Mouse (Mus musculus): Measurements from ENCODE around the gene Trp53rkb. TPM values are rescaled to one million over a fixed set of nuclear protein-coding genes. Genes with fewer than 3 reads are reported as not detected.
"Not testable (repeated sequence)": the region's sequence is repeated elsewhere in the genome, so short reads cannot be mapped to it uniquely, and the experiment has no call there.

Gene Trp53rkb
- polyA plus RNA-seq, 1 experiment from 2014 or later: 5.5 TPM

GRCm38 (mm10) chr2:166773587-166773986 lies 18.7 kb upstream of the Trp53rkb start:
- ATAC-seq (ENCODE audit: extremely low read depth, insufficient number of reproducible peaks, low FRiP score, low TSS enrichment): no peak
- no peak overlapping the region for H3K4me2 ChIP-seq

GRCm38 (mm10) chr2:166774275-166774674 lies 18.1 kb upstream of the Trp53rkb start:
- peaks cover 4% of the 10 kb centered on the region; the same call in 1 of the 2 replicates for H3K27me3 ChIP-seq (replicated peaks)
- no peak overlapping the region for H3K9ac ChIP-seq
- no peak overlapping the region for H3K27ac ChIP-seq (replicated peaks)
- no peaks in the 10 kb centered on the region for H3K4me1 ChIP-seq
- H3K4me2 ChIP-seq: no peak overlapping the region
- no peak overlapping the region for H3K4me3 ChIP-seq
- H3K36me3 ChIP-seq: no peaks in the 10 kb centered on the region
- no peaks in the 10 kb centered on the region for H3K9me3 ChIP-seq
- no peak for ATAC-seq (ENCODE audit: extremely low read depth, insufficient number of reproducible peaks, low FRiP score, low TSS enrichment)
- 82% methylated on average over 10 of the region's 10 CpGs for WGBS

More at GRCm38 (mm10) chr2:166773587-166773986, 18.7 kb upstream of the Trp53rkb start:
- no peaks in the 10 kb centered on the region for H3K9me3 ChIP-seq
- no peaks in the 10 kb centered on the region for H3K4me1 ChIP-seq
- no peak overlapping the region for H3K9ac ChIP-seq
- no peak overlapping the region for H3K4me3 ChIP-seq
- peaks cover 4% of the 10 kb centered on the region; the same call in 1 of the 2 replicates for H3K27me3 ChIP-seq (replicated peaks)
- no peaks in the 10 kb centered on the region for H3K36me3 ChIP-seq
- WGBS: 71% methylated on average over 10 of the region's 10 CpGs
- H3K27ac ChIP-seq (replicated peaks): no peak overlapping the region

- H3K36me3 ChIP-seq: no peaks in the 10 kb centered on the region
- no peak overlapping the region for H3K27ac ChIP-seq (replicated peaks)
- peaks cover 4% of the 10 kb centered on the region; the same call in 1 of the 2 replicates for H3K27me3 ChIP-seq (replicated peaks)
- ATAC-seq (ENCODE audit: extremely low read depth, insufficient number of reproducible peaks, low FRiP score, low TSS enrichment): no peak
- H3K9ac ChIP-seq: no peak overlapping the region
- H3K4me1 ChIP-seq: no peaks in the 10 kb centered on the region
- no peaks in the 10 kb centered on the region for H3K9me3 ChIP-seq
- WGBS: 69% methylated on average over 11 of the region's 11 CpGs
- no peak overlapping the region for H3K4me2 ChIP-seq
- no peak overlapping the region for H3K4me3 ChIP-seq
These were observed 16.9 kb upstream of the Trp53rkb start for GRCm38 (mm10) chr2:166775357-166775893.

GRCm38 (mm10) chr2:166776272-166776671 lies 16.1 kb upstream of the Trp53rkb start:
- Histone ChIP-seq H3K4me2 (no peak overlapping the region), H3K4me3 (no peak overlapping the region), H3K9me3 (no peaks in the 10 kb centered on the region), H3K27me3 (replicated peaks) (peaks cover 7% of the 10 kb centered on the region), H3K9ac (no peak overlapping the region), H3K4me1 (0 out of 2 replicates have a peak, but pooled peaks cover 2% of the 10 kb centered on the region), H3K36me3 (no peaks in the 10 kb centered on the region), H3K27ac (replicated peaks) (no peak overlapping the region)
- no peak for ATAC-seq (ENCODE audit: extremely low read depth, insufficient number of reproducible peaks, low FRiP score, low TSS enrichment)
- no CpG with 5 or more reads among the region's 2 CpGs for WGBS

GRCm38 (mm10) chr2:166779956-166780355 lies 12.4 kb upstream of the Trp53rkb start:
- Histone ChIP-seq H3K4me3 (no peak overlapping the region), H3K27me3 (replicated peaks) (peaks cover 3% of the 10 kb centered on the region; the same call in 1 of the 2 replicates), H3K4me2 (no peak overlapping the region), H3K9ac (no peak overlapping the region), H3K4me1 (0 out of 2 replicates have a peak, but pooled peaks cover 2% of the 10 kb centered on the region), H3K9me3 (no peaks in the 10 kb centered on the region), H3K36me3 (no peaks in the 10 kb centered on the region), H3K27ac (replicated peaks) (no peak overlapping the region)
- ATAC-seq (ENCODE audit: extremely low read depth, insufficient number of reproducible peaks, low FRiP score, low TSS enrichment): no peak
- 76% methylated on average over 8 of the region's 8 CpGs for WGBS

GRCm38 (mm10) chr2:166780980-166781578 lies 11.3 kb upstream of the Trp53rkb start:
- no peak overlapping the region for H3K4me2 ChIP-seq
- 13% methylated on average over 9 of the region's 9 CpGs for WGBS
- ATAC-seq (ENCODE audit: extremely low read depth, insufficient number of reproducible peaks, low FRiP score, low TSS enrichment): no peak

GRCm38 (mm10) chr2:166784376-166784775 lies 8.0 kb upstream of the Trp53rkb start:
- H3K9ac ChIP-seq: no peak overlapping the region
- H3K4me1 ChIP-seq: peaks cover 15% of the 10 kb centered on the region
- H3K9me3 ChIP-seq: no peaks in the 10 kb centered on the region
- H3K27ac ChIP-seq (replicated peaks): no peak overlapping the region
- ATAC-seq (ENCODE audit: extremely low read depth, insufficient number of reproducible peaks, low FRiP score, low TSS enrichment): no peak
- WGBS: 75% methylated on average over 6 of the region's 6 CpGs
- no peaks in the 10 kb centered on the region for H3K36me3 ChIP-seq
- peaks cover 8% of the 10 kb centered on the region; the same call in 1 of the 2 replicates for H3K27me3 ChIP-seq (replicated peaks)
- H3K4me3 ChIP-seq: no peak overlapping the region
- H3K4me2 ChIP-seq: no peak overlapping the region

More at GRCm38 (mm10) chr2:166780980-166781578, 11.3 kb upstream of the Trp53rkb start:
- Histone ChIP-seq H3K9me3 (no peaks in the 10 kb centered on the region), H3K27me3 (replicated peaks) (peaks cover 8% of the 10 kb centered on the region; the same call in 1 of the 2 replicates), H3K27ac (replicated peaks) (no peak overlapping the region), H3K4me3 (no peak overlapping the region), H3K4me1 (peaks cover 11% of the 10 kb centered on the region), H3K9ac (no peak overlapping the region), H3K36me3 (no peaks in the 10 kb centered on the region)

GRCm38 (mm10) chr2:166786353-166787004 lies 5.9 kb upstream of the Trp53rkb start:
- peaks cover 13% of the 10 kb centered on the region for H3K4me1 ChIP-seq
- no peaks in the 10 kb centered on the region for H3K9me3 ChIP-seq
- H3K9ac ChIP-seq: peak overlapping the region; percentile 76
- H3K4me3 ChIP-seq: peak overlapping the region; percentile 56
- ATAC-seq (ENCODE audit: extremely low read depth, insufficient number of reproducible peaks, low FRiP score, low TSS enrichment): peak; percentile 93
- no peak overlapping the region for H3K27ac ChIP-seq (replicated peaks)
- 1% methylated on average over 35 of the region's 35 CpGs for WGBS
- H3K36me3 ChIP-seq: no peaks in the 10 kb centered on the region
- peaks cover 5% of the 10 kb centered on the region; the same call in 1 of the 2 replicates for H3K27me3 ChIP-seq (replicated peaks)
- peak overlapping the region; percentile 88 for H3K4me2 ChIP-seq

- peaks cover 21% of the 10 kb centered on the region for H3K4me1 ChIP-seq
- no peaks in the 10 kb centered on the region for H3K27me3 ChIP-seq (replicated peaks)
- peaks cover 12% of the 10 kb centered on the region for H3K36me3 ChIP-seq
- H3K4me3 ChIP-seq: no peak overlapping the region
- no peaks in the 10 kb centered on the region for H3K9me3 ChIP-seq
- no peak overlapping the region for H3K4me2 ChIP-seq
- 79% methylated on average over 5 of the region's 5 CpGs for WGBS
- no peak overlapping the region for H3K27ac ChIP-seq (replicated peaks)
- H3K9ac ChIP-seq: no peak overlapping the region
- ATAC-seq (ENCODE audit: extremely low read depth, insufficient number of reproducible peaks, low FRiP score, low TSS enrichment): no peak
These were observed 593 bp upstream of the Trp53rkb start for GRCm38 (mm10) chr2:166791738-166792137.

GRCm38 (mm10) chr2:166793542-166794214 lies 1.3 kb downstream of the Trp53rkb start:
- H3K27ac ChIP-seq (replicated peaks): peak overlapping the region; percentile 70
- peaks cover 31% of the 10 kb centered on the region for H3K36me3 ChIP-seq
- peak; percentile 69 for ATAC-seq (ENCODE audit: extremely low read depth, insufficient number of reproducible peaks, low FRiP score, low TSS enrichment)
- H3K9ac ChIP-seq: peak overlapping the region; percentile 92
- H3K4me2 ChIP-seq: peak overlapping the region; percentile 84
- under 1% methylated on average over 76 of the region's 76 CpGs for WGBS
- H3K4me1 ChIP-seq: peaks cover 17% of the 10 kb centered on the region
- H3K9me3 ChIP-seq; H3K27me3 ChIP-seq (replicated peaks): not testable (repeated sequence)
- H3K4me3 ChIP-seq: peak overlapping the region; percentile 85

Data from heart, embryonic 13.5 days (tissue).